Mouse (Mus musculus): ENCODE measurements around the gene Hivep3. TPM values are rescaled to one million over a fixed set of nuclear protein-coding genes. Genes with fewer than 3 reads are reported as not detected.

Hivep3 gene
- polyA plus RNA-seq, 1 experiment from 2014 or later = 3.2 TPM

- no peak for ATAC-seq (ENCODE audit: insufficient number of reproducible peaks, low FRiP score, low TSS enrichment, low read depth)
- Histone ChIP-seq H3K9ac (no peak overlapping the region), H3K27ac (no peak overlapping the region), H3K27me3 (0 out of 2 replicates have a peak, but pooled peaks cover 5% of the 10 kb centered on the region), H3K9me3 (no peaks in the 10 kb centered on the region), H3K4me2 (no peak overlapping the region), H3K36me3 (no peaks in the 10 kb centered on the region), H3K4me1 (peaks cover 2% of the 10 kb centered on the region; the same call in 1 of the 2 replicates), H3K4me3 (no peak overlapping the region)
- 76% methylated on average over 6 of the region's 6 CpGs for WGBS
These were observed 328.6 kb downstream of the Hivep3 start for GRCm38 (mm10) chr4:120062198-120062597.

- no peaks in the 10 kb centered on the region for H3K36me3 ChIP-seq
- no peak overlapping the region for H3K27ac ChIP-seq
- H3K9me3 ChIP-seq = no peaks in the 10 kb centered on the region
- no peak for ATAC-seq (ENCODE audit: insufficient number of reproducible peaks, low FRiP score, low TSS enrichment, low read depth)
- H3K27me3 ChIP-seq = 0 out of 2 replicates have a peak, but pooled peaks cover 5% of the 10 kb centered on the region
- WGBS = 86% methylated on average over 11 of the region's 11 CpGs
- H3K4me2 ChIP-seq = no peak overlapping the region
- H3K4me1 ChIP-seq = peaks cover 4% of the 10 kb centered on the region; the same call in 1 of the 2 replicates
- no peak overlapping the region for H3K9ac ChIP-seq
- H3K4me3 ChIP-seq = no peak overlapping the region
These were observed 329.2 kb downstream of the Hivep3 start for GRCm38 (mm10) chr4:120062754-120063153.

- no peaks in the 10 kb centered on the region for H3K9me3 ChIP-seq
- H3K9ac ChIP-seq = no peak overlapping the region
- 0 out of 2 replicates have a peak, but pooled peaks cover 5% of the 10 kb centered on the region for H3K27me3 ChIP-seq
- H3K27ac ChIP-seq = no peak overlapping the region
- ATAC-seq (ENCODE audit: insufficient number of reproducible peaks, low FRiP score, low TSS enrichment, low read depth) = no peak
- no peaks in the 10 kb centered on the region for H3K36me3 ChIP-seq
- 87% methylated on average over 20 of the region's 20 CpGs for WGBS
- H3K4me1 ChIP-seq = peaks cover 4% of the 10 kb centered on the region; the same call in 1 of the 2 replicates
- no peak overlapping the region for H3K4me3 ChIP-seq
- H3K4me2 ChIP-seq = no peak overlapping the region
These were observed 330.0 kb downstream of the Hivep3 start for GRCm38 (mm10) chr4:120063353-120064124.

GRCm38 (mm10) chr4:120064696-120065095 lies 331.1 kb downstream of the Hivep3 start, which contains the start of gene AL607142.1:
Gene AL607142.1 (plus strand): TSS chr4:120064996.
- Histone ChIP-seq H3K9ac (no peak within 1 kb of the TSS), H3K27me3 (0 out of 2 replicates have a peak, but pooled peaks cover 5% of the 10 kb centered on the region), H3K36me3 (no peaks in the 10 kb centered on the region), H3K27ac (no peak within 1 kb of the TSS), H3K4me1 (peaks cover 4% of the 10 kb centered on the region; the same call in 1 of the 2 replicates), H3K9me3 (no peaks in the 10 kb centered on the region), H3K4me2 (no peak within 1 kb of the TSS), H3K4me3 (no peak within 1 kb of the TSS)
- 86% methylated on average over 10 of the region's 10 CpGs for WGBS
- no peak for ATAC-seq (ENCODE audit: insufficient number of reproducible peaks, low FRiP score, low TSS enrichment, low read depth)

GRCm38 (mm10) chr4:120066841-120067591 lies 333.4 kb downstream of the Hivep3 start:
- no peaks in the 10 kb centered on the region for H3K27me3 ChIP-seq
- no peak overlapping the region for H3K27ac ChIP-seq
- no peak for ATAC-seq (ENCODE audit: insufficient number of reproducible peaks, low FRiP score, low TSS enrichment, low read depth)
- H3K4me1 ChIP-seq = peaks cover 7% of the 10 kb centered on the region
- no peaks in the 10 kb centered on the region for H3K36me3 ChIP-seq
- no peak overlapping the region for H3K9ac ChIP-seq
- 67% methylated on average over 9 of the region's 9 CpGs for WGBS
- no peak overlapping the region for H3K4me3 ChIP-seq
- H3K9me3 ChIP-seq = no peaks in the 10 kb centered on the region
- no peak overlapping the region for H3K4me2 ChIP-seq

- Histone ChIP-seq H3K4me3 (no peak overlapping the region), H3K9ac (no peak overlapping the region), H3K27ac (no peak overlapping the region), H3K4me1 (peaks cover 11% of the 10 kb centered on the region), H3K36me3 (no peaks in the 10 kb centered on the region), H3K4me2 (no peak overlapping the region), H3K27me3 (no peaks in the 10 kb centered on the region), H3K9me3 (no peaks in the 10 kb centered on the region)
- 84% methylated on average over 8 of the region's 8 CpGs for WGBS
- ATAC-seq (ENCODE audit: insufficient number of reproducible peaks, low FRiP score, low TSS enrichment, low read depth) = no peak
These were observed 334.1 kb downstream of the Hivep3 start for GRCm38 (mm10) chr4:120067592-120068235.

GRCm38 (mm10) chr4:120068883-120069581 lies 335.4 kb downstream of the Hivep3 start:
- ATAC-seq (ENCODE audit: insufficient number of reproducible peaks, low FRiP score, low TSS enrichment, low read depth) = no peak
- Histone ChIP-seq H3K4me2 (no peak overlapping the region), H3K4me3 (no peak overlapping the region), H3K4me1 (peaks cover 16% of the 10 kb centered on the region), H3K9ac (no peak overlapping the region), H3K36me3 (no peaks in the 10 kb centered on the region), H3K27me3 (no peaks in the 10 kb centered on the region), H3K27ac (no peak overlapping the region), H3K9me3 (no peaks in the 10 kb centered on the region)
- 71% methylated on average over 3 of the region's 3 CpGs for WGBS

GRCm38 (mm10) chr4:120069582-120069980 lies 336.0 kb downstream of the Hivep3 start:
- H3K36me3 ChIP-seq = no peaks in the 10 kb centered on the region
- no peak overlapping the region for H3K27ac ChIP-seq
- H3K9ac ChIP-seq = no peak overlapping the region
- H3K4me1 ChIP-seq = peaks cover 20% of the 10 kb centered on the region
- H3K4me3 ChIP-seq = no peak overlapping the region
- no peaks in the 10 kb centered on the region for H3K27me3 ChIP-seq
- ATAC-seq (ENCODE audit: insufficient number of reproducible peaks, low FRiP score, low TSS enrichment, low read depth) = no peak
- 85% methylated on average over 3 of the region's 3 CpGs for WGBS
- H3K4me2 ChIP-seq = no peak overlapping the region
- no peaks in the 10 kb centered on the region for H3K9me3 ChIP-seq

GRCm38 (mm10) chr4:120071411-120071810 lies 337.8 kb downstream of the Hivep3 start:
- Histone ChIP-seq H3K4me3 (no peak overlapping the region), H3K9ac (no peak overlapping the region), H3K27ac (no peak overlapping the region), H3K27me3 (no peaks in the 10 kb centered on the region), H3K9me3 (no peaks in the 10 kb centered on the region), H3K4me1 (peaks cover 29% of the 10 kb centered on the region), H3K36me3 (no peaks in the 10 kb centered on the region), H3K4me2 (no peak overlapping the region)
- no peak for ATAC-seq (ENCODE audit: insufficient number of reproducible peaks, low FRiP score, low TSS enrichment, low read depth)
- WGBS = 59% methylated on average over 3 of the region's 3 CpGs

GRCm38 (mm10) chr4:120071842-120072507 lies 338.4 kb downstream of the Hivep3 start:
- no peak for ATAC-seq (ENCODE audit: insufficient number of reproducible peaks, low FRiP score, low TSS enrichment, low read depth)
- Histone ChIP-seq H3K4me1 (peaks cover 29% of the 10 kb centered on the region), H3K9ac (no peak overlapping the region), H3K4me2 (no peak overlapping the region), H3K36me3 (no peaks in the 10 kb centered on the region), H3K9me3 (no peaks in the 10 kb centered on the region), H3K4me3 (no peak overlapping the region), H3K27me3 (no peaks in the 10 kb centered on the region), H3K27ac (no peak overlapping the region)
- 49% methylated on average over 15 of the region's 15 CpGs for WGBS

GRCm38 (mm10) chr4:120074061-120074460 lies 340.5 kb downstream of the Hivep3 start:
- ATAC-seq (ENCODE audit: insufficient number of reproducible peaks, low FRiP score, low TSS enrichment, low read depth) = no peak
- Histone ChIP-seq H3K4me3 (no peak overlapping the region), H3K9me3 (no peaks in the 10 kb centered on the region), H3K9ac (no peak overlapping the region), H3K36me3 (no peaks in the 10 kb centered on the region), H3K4me1 (peaks cover 25% of the 10 kb centered on the region; the same call in 1 of the 2 replicates), H3K27me3 (no peaks in the 10 kb centered on the region), H3K27ac (peak overlapping the region; percentile 27; the same call in 1 of the 2 replicates), H3K4me2 (no peak overlapping the region)
- WGBS = 52% methylated on average over 5 of the region's 5 CpGs
